Mouse (Mus musculus) liver, embryonic 16.5 days (tissue): ENCODE results near the gene Rbm34. TPM values are rescaled to one million over a fixed set of nuclear protein-coding genes. Genes with fewer than 3 reads are reported as not detected.

Experiments
- ATAC-seq: fragments of 200-750 bp; cut with Nextera tagmentation; 2 replicates; pipeline ENCODE4 v1.8.0; 2017; ENCODE audit warnings: low read depth, mild to moderate bottlenecking, moderate number of reproducible peaks, moderate library complexity
- H3K27ac ChIP-seq: fragments of 300-500 bp; sonication (generic); 2 replicates; pipeline ENCODE4 v1.5.1; 2014; ENCODE audit warnings: mild to moderate bottlenecking, low read length
- H3K27me3 ChIP-seq: fragments of 300-500 bp; sonication (generic); 2 replicates; pipeline ENCODE4 v1.6.1; 2014; ENCODE audit warnings: low read depth, low read length, mixed read lengths; ENCODE audit not compliant: control insufficient read depth, insufficient read depth
- H3K36me3 ChIP-seq: fragments of 300-500 bp; sonication (generic); 2 replicates; pipeline ENCODE4 v1.6.1; 2014; ENCODE audit warnings: mild to moderate bottlenecking; ENCODE audit not compliant: control insufficient read depth, insufficient read depth
- H3K4me1 ChIP-seq: fragments of 300-500 bp; sonication (generic); 2 replicates; pipeline ENCODE4 v1.6.1; 2014; ENCODE audit warnings: low read depth, low read length, mixed read lengths; ENCODE audit not compliant: control insufficient read depth
- H3K4me2 ChIP-seq: fragments of 300-500 bp; sonication (generic); 2 replicates; pipeline ENCODE4 v1.6.1; 2014; ENCODE audit warnings: low read depth, low read length, mixed read lengths
- H3K4me3 ChIP-seq: fragments of 300-500 bp; sonication (generic); 2 replicates; pipeline ENCODE4 v1.5.1; 2014; ENCODE audit warnings: low read depth, mild to moderate bottlenecking, low read length
- H3K9ac ChIP-seq: fragments of 300-500 bp; sonication (generic); 2 replicates; pipeline ENCODE4 v1.6.1; 2014; ENCODE audit warnings: low read depth, low read length
- H3K9me3 ChIP-seq: fragments of 300-500 bp; sonication (generic); replicated peaks from 2 replicates; pipeline ENCODE4 v1.6.1; 2016; ENCODE audit warnings: low read length; ENCODE audit not compliant: control insufficient read depth
- WGBS: fragments of 180-500 bp; shearing (Covaris S2); extraction: QIAGEN DNeasy Blood & Tissue Kit; methylation state at CpG from one replicate; pipeline ENCODE4 v1.1.7; 2014; ENCODE audit not compliant: insufficient replicate concordance; 5-methylcytosine and 5-hydroxymethylcytosine counted together
- polyA plus RNA-seq: library from polyadenylated mRNA; unstranded; fragments of >200 nt; fragmentation: Nextera tagmentation; extraction: Ambion mirVana; gene quantifications from 2 replicates; pipeline ENCODE4 v1.2.1, GENCODE M21; 2015

The Rbm34 gene
- polyA plus RNA-seq, 1 experiment from 2014 or later, result 6.9 TPM

DNA sequence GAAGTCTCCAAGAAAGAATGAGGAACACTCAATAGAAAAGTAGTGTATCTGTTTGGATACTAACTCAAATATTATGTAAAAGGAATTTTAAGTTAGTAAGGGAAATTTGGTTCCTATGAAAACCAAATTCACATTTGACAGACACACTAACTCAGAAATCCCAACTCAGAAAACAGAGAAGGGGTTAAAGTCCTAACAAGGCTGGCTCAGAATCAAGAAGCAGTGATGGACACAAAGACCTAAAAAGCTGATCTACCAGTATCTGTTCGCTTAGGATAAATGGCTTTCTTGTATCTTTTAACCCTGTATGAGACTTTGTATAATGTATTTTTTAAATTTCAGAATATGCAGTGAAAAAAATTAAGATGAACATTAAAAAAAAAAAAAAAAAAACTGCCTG is 1.3 kb downstream of the Rbm34 start:
- ATAC-seq, result no peak
- Histone ChIP-seq H3K4me3 (no peak overlapping the region), H3K4me2 (peak overlapping the region; percentile 91; the same call in 1 of the 2 replicates), H3K27ac (no peak overlapping the region), H3K9ac (no peak overlapping the region), H3K9me3 (no peaks in the 10 kb centered on the region), H3K27me3 (no peaks in the 10 kb centered on the region), H3K36me3 (no peaks in the 10 kb centered on the region), H3K4me1 (peaks cover 16% of the 10 kb centered on the region)
- WGBS, result 56% methylated on average over 1 of the region's 1 CpGs

DNA sequence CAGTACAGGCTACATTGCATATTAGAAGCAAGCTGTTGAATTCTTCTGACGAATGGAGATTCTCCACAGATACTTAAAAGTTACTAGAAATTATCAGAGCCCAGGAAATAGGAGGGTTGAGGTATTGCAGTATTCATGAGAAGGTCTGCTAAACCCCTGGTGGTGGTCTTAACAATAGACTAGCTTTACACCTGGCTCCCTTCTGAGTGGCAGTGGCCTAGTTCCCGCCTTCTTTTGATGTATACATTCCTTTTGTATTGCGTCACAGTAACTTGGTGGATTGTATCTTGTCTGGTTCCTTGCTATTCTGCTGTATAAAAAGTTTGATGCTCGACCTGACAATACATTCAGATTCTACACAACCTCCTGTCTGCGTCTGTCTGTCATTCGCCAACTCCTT is 2.8 kb downstream of the Rbm34 start:
- WGBS, result 79% methylated on average over 6 of the region's 6 CpGs
- Histone ChIP-seq H3K4me3 (no peak overlapping the region), H3K4me2 (no peak overlapping the region), H3K9me3 (no peaks in the 10 kb centered on the region), H3K27me3 (no peaks in the 10 kb centered on the region), H3K9ac (no peak overlapping the region), H3K36me3 (0 out of 2 replicates have a peak, but pooled peaks cover 4% of the 10 kb centered on the region), H3K27ac (no peak overlapping the region), H3K4me1 (peaks cover 7% of the 10 kb centered on the region)
- no peak for ATAC-seq

DNA sequence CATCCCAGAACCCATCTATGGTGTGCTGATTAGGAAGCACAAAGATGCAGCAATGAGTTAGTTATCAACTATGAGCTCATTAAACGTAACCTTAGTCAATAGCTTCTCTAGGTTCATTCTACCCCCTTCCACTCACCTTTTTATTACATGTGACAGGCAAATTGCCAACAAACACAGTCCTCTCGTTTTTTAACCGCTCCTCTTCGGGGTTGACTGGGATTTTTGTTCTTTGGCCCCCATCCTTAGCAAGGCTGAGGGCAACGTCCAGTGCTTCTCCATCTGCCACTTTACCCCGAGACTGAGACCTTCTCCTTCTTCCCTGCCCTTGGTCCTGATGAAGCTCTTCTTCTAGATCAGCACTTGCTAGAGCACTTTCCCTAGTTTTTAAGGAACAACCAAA is 5.6 kb downstream of the Rbm34 start:
- 69% methylated on average over 6 of the region's 6 CpGs for WGBS
- H3K9me3 ChIP-seq, result no peaks in the 10 kb centered on the region
- H3K36me3 ChIP-seq, result 0 out of 2 replicates have a peak, but pooled peaks cover 4% of the 10 kb centered on the region
- H3K27me3 ChIP-seq, result no peaks in the 10 kb centered on the region
- H3K27ac ChIP-seq, result no peak overlapping the region
- no peak overlapping the region for H3K4me3 ChIP-seq
- ATAC-seq, result no peak
- no peak overlapping the region for H3K9ac ChIP-seq
- H3K4me1 ChIP-seq, result peaks cover 3% of the 10 kb centered on the region; the same call in 1 of the 2 replicates
- H3K4me2 ChIP-seq, result no peak overlapping the region

DNA sequence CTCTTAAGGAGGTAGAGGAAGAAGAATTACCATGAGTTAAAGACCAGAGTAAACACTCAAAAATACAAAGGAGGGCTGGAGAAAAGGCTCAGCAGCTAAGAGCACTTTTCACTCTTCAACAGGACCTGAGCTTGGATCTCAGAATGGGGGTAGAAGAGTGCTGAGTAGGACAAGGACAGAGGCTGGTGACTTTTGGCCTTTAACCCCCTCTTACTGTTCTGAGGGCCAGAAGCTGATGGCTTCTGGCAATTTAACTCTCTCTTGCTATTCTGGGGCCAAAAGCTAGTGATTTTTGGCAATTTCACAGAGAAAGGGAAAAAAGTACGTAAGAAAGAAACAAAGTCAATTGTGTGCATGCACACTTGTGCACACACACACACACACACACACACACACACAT is 8.0 kb downstream of the Rbm34 start:
- Histone ChIP-seq H3K27ac (no peak overlapping the region), H3K4me3 (no peak overlapping the region), H3K4me1 (no peaks in the 10 kb centered on the region), H3K4me2 (no peak overlapping the region), H3K27me3 (no peaks in the 10 kb centered on the region), H3K9ac (no peak overlapping the region), H3K9me3 (no peaks in the 10 kb centered on the region), H3K36me3 (peaks cover 4% of the 10 kb centered on the region; the same call in 1 of the 2 replicates)
- no peak for ATAC-seq
- WGBS, result 82% methylated on average over 1 of the region's 1 CpGs

DNA sequence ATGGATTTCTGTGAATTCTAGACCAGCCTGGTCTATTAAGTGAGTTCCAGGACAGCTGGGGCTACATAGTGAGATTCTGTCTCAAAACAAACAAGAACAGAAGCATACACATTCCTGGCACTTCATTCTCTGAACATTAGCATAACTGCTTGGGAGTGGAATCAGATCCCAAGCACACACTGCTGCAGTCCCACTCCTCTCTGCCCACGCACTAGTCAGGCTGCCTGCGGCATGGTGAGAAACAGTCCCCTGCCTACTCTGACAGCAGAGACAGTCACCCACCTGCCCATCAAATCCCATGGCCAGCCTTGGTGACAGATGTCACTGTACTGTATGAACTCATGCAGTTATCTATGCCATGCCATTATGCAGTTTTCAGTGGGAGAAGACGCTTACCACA is 9.4 kb downstream of the Rbm34 start:
- Histone ChIP-seq H3K9me3 (no peaks in the 10 kb centered on the region), H3K4me2 (no peak overlapping the region), H3K27me3 (no peaks in the 10 kb centered on the region), H3K27ac (no peak overlapping the region), H3K9ac (no peak overlapping the region), H3K4me3 (no peak overlapping the region), H3K36me3 (peaks cover 4% of the 10 kb centered on the region; the same call in 1 of the 2 replicates), H3K4me1 (no peaks in the 10 kb centered on the region)
- ATAC-seq, result no peak
- WGBS, result 87% methylated on average over 3 of the region's 3 CpGs

DNA sequence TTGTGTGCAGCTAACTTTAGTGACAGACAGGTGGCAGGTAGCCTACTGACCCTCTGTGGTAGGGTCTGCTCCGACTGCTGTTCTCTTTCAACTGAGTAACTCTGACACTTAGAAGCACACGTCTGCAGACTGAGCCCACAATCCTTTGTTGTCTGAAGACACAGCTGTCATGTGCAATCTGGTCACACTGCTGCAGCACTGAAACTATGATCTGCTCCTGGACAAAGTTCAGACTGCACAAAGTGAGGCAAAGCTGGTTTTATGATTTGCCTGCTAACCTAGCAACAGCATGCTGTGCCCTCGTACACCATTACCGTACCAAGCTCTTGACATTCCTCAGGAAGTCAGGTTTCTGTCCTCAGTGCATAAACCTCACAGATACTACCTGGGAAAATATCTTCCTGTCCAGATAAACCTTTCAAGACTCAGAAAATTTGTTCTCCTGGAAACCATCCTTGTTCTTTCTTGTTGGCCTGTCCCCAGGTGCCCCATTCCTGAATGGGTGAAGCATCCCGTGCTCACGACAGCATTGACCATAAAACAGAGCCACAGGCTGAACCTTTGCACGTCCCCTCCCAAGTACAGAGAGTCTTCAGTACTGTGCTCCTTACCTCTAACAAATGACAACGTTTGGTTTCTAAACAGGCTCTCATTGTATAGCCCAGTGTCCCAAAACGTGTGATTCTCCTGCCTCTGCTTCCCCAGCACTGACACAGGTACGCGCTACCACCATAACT is 18.8 kb downstream of the Rbm34 start:
- WGBS, result 75% methylated on average over 11 of the region's 11 CpGs
- no peak for ATAC-seq
- H3K27ac ChIP-seq, result no peak overlapping the region
- no peak overlapping the region for H3K4me2 ChIP-seq
- H3K27me3 ChIP-seq, result no peaks in the 10 kb centered on the region
- no peak overlapping the region for H3K4me3 ChIP-seq
- no peaks in the 10 kb centered on the region for H3K9me3 ChIP-seq
- no peak overlapping the region for H3K9ac ChIP-seq
- H3K4me1 ChIP-seq, result no peaks in the 10 kb centered on the region
- peaks cover 24% of the 10 kb centered on the region for H3K36me3 ChIP-seq

DNA sequence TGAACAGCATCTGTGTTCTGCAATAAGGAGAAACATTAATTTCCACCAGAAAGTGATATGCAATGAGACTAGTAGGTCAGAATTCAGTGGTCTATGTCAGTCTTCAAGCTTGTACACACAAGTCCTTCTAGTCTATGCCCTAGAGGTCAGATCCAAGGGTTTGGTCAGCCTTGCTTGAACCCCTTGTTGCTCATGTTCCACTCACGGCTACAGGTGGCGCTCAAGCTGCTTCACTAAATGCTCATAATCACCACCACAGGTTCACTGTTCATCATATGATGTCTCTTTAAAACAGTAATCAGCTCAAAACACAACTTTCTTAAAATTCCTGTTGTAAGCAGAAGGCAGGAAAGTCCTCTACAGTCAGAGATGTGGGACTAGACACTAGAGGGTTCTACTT is 21.3 kb downstream of the Rbm34 start:
- H3K4me3 ChIP-seq, result no peak overlapping the region
- no peak overlapping the region for H3K4me2 ChIP-seq
- H3K27me3 ChIP-seq, result no peaks in the 10 kb centered on the region
- ATAC-seq, result no peak
- H3K9me3 ChIP-seq, result no peaks in the 10 kb centered on the region
- peaks cover 24% of the 10 kb centered on the region for H3K36me3 ChIP-seq
- peaks cover 8% of the 10 kb centered on the region for H3K4me1 ChIP-seq
- WGBS, result 64% methylated on average over 2 of the region's 2 CpGs
- H3K27ac ChIP-seq, result no peak overlapping the region
- H3K9ac ChIP-seq, result no peak overlapping the region

DNA sequence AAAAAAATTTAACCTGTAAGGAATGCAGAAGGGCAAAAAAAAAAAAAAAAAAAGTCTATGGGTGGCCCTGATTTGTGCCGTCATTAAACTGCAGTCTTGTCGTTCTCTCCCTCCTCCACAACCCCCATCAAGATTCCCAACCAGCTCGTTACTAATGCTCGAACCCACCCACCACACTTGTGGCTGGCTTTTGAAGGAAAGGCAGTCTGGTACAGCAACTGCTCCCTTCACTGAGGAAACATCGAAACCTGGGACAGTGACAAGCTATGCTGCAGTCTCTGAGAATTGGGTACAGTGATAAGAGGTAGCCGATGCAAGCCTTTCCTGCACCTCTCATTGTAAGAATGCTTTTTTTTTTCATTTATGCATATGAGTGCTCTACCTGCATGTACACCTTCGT is 24.4 kb downstream of the Rbm34 start:
- H3K36me3 ChIP-seq, result peaks cover 7% of the 10 kb centered on the region
- H3K4me2 ChIP-seq, result peak overlapping the region; percentile 93; the same call in 1 of the 2 replicates
- H3K9me3 ChIP-seq, result no peaks in the 10 kb centered on the region
- peaks cover 25% of the 10 kb centered on the region for H3K4me1 ChIP-seq
- no peak overlapping the region for H3K27ac ChIP-seq
- no peaks in the 10 kb centered on the region for H3K27me3 ChIP-seq
- H3K4me3 ChIP-seq, result no peak overlapping the region; the same call in 1 of the 2 replicates
- no peak overlapping the region for H3K9ac ChIP-seq
- WGBS, result 69% methylated on average over 7 of the region's 7 CpGs
- ATAC-seq, result no peak

DNA sequence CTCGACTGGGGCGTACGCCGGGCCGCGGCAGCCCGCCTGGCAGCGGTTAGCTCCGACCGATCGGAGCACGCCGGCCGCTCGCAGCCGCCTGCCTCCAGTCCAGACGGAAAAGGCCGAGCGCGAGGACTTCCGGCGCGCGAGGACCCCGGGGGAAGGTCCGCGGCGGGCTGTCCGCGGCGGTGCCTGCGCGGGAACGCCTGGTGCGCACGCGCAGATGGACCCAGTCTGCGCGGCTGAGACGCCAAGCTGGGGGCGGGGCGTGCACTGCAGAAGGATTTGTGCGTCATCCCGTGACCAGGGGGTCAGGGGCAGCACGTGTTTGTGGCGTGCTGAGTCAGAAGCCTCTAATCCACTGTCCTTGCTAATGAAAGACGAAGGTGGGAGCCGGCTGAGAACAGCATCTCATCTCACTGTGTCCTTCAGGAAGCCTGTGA is 25.1 kb downstream of the Rbm34 start, which contains the start of gene Tomm20:
TSS of gene Tomm20 (minus strand) at position 115 of the 434 bp plus-strand sequence.
- Histone ChIP-seq H3K4me2 (peak within 1 kb of the TSS; percentile 93), H3K4me3 (peak within 1 kb of the TSS; percentile 87), H3K4me1 (peaks cover 25% of the 10 kb centered on the region), H3K27me3 (no peaks in the 10 kb centered on the region), H3K9ac (peak within 1 kb of the TSS; percentile 91), H3K9me3 (no peaks in the 10 kb centered on the region), H3K36me3 (peaks cover 6% of the 10 kb centered on the region), H3K27ac (peak within 1 kb of the TSS; percentile 72)
- WGBS, result under 1% methylated on average over 48 of the region's 48 CpGs
- peak; percentile 94 for ATAC-seq
